Mouse (Mus musculus): ENCODE data around the gene Grk4.

The Grk4 gene

DNA sequence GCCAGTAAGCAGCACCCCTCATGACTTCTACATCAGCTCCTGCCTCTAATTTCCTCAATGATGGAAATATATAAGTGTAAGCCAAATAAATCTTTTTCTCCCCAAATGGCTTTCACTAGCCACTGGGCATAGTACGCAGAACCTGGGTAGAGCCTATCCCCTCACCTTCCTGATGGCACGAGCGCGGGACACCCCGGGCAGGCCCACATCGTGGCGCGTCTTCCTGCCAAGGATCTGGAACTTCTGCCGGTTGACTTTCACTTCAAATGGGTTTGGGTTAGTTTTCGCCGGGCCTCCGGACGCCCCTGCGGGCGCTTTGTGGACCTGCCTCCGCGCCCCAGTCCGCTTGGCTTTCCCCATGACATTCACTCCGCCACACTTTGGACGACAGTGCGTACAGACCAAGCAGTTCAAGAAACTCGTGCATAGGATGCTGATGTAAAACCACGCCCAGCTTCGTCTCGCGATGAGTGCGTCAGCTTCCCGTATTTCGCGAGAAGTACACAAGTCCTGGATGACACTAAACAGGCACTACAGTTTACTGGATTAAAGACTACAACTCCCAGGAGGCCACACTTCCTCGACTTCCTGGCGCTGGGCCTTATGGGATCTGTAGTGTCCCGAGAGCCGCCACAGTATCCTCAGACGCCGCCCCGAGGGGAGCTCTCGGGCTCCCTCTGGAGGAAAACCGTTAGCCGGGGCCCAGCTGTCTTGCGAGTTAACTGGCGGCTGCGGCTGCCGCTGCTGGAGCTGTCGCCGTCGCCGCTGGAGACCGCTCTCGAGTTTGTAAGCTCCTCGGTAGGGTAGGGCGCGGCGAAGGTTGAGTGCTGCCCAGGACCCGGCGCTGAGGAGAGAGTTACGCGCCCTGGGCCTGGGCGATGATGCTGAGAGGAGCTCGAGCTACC, at the start of gene Grk4, which contains the start of gene Nop14:
Gene Grk4, plus strand, starts transcription at position 694 of the 905 bp plus-strand sequence.
Gene Nop14, minus strand, starts transcription at position 463 of the 905 bp plus-strand sequence.
- in situ Hi-C loops (cut with MboI, MseI) = loop anchor here (10.0 kb wide), 1 partner anchor 1015 kb away; no protein-coding TSS in a partner anchor

DNA sequence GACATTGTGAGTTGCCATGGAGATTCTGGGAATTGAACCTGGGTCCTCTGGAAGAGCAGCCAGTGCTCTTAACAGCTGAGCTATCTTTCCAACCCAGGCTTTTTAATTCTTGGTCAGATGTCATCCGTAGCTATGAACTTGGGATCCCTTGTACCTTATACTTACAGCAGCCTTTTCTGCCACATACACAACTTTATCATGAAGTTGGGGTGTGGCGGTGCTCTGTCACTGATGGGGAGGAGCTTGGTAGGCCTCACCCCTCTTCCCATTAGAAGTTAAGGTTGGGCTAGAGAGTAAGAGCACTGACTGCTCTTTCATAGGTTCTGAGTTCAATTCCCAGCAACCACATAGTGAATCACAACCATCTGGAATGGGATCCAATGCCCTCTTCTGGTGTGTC, 27.2 kb upstream of the Grk4 start:
- in situ Hi-C loops (cut with MboI, MseI) = no loop called here

DNA sequence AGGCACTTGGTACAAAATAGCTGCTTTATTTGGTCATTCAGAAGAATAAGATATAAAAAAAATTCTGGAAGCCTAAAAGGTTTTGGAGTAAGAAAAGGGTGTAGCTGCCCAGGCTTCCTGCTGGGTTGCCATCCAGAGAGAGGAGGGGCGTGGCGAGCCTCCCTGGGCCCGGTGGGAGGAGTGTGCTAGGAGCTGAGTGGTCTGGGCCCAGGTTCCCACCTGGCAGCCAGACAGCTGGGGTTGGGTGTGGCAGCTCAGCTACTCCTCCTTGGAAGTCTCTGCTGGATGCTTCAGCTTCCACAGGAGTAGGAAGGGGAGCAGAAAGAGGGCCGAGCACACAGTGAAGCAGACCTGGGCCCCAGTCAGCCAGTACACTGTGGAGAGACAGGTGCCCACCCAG, 26.5 kb upstream of the Grk4 start:
- in situ Hi-C loops (cut with MboI, MseI) = no loop called here

DNA sequence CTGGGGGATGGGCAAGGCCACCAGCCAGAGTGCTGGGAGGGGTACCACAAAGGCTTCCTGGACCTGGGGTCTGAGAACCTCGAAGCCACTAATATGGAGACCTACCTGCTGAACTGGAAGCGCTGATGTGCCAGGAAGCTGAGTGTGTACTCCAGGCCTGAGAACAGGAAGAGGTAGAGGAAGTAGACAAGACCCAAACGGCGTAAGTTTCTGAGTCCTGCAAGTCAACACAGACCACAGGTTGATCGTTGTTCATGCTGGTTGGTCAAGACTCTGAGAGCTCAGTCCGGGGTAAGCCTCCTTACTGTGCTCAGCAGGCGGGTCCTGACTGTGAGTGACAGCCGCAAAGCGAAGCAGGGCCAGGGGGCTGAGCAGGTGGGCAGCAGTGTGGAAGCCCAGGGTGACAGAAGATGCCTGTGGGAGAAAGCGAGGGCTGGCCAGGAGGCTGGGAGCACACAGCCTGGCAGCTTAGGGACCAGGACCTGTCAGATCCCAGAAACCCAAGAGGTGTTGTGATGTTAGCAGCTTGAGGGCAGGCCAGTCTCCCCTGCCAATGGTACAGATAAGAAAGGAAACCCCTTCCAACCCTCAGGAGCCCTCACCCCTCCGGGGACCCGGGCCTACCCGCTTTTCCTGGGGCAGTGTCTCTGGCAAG, 25.3 kb upstream of the Grk4 start:
- in situ Hi-C loops (cut with MboI, MseI) = loop anchor here (5.0 kb wide), 2 partner anchors 88 to 123 kb away; partner anchors contain the start of gene Tnip2

DNA sequence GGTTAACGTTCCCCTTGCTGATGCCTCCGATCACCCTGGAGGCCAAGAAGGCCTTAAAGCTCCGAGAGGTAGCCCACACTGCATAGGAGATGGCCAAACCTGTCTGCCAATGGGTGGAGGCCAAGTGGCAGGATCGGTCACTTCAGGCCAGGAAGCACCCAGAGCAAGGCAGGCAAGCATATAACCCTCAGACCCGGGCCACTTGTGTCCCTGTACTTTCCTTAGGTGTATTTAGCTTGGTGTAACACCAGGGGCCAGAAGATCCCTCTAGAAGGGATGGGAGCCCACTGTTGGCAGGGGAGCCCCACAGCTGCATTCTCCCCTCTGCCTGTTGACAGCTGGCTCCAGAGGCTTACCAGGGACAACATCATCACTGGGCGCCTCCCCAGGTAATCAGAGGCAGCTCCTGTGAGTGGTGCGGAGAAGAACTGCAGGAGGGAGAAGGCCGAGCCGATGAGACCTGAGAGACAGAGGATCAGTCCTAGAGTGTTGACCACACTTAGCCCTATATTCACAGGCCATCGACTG, 24.4 kb upstream of the Grk4 start:
- in situ Hi-C loops (cut with MboI, MseI) = loop anchor here (5.0 kb wide), 2 partner anchors 88 to 123 kb away; partner anchors contain the start of gene Tnip2

DNA sequence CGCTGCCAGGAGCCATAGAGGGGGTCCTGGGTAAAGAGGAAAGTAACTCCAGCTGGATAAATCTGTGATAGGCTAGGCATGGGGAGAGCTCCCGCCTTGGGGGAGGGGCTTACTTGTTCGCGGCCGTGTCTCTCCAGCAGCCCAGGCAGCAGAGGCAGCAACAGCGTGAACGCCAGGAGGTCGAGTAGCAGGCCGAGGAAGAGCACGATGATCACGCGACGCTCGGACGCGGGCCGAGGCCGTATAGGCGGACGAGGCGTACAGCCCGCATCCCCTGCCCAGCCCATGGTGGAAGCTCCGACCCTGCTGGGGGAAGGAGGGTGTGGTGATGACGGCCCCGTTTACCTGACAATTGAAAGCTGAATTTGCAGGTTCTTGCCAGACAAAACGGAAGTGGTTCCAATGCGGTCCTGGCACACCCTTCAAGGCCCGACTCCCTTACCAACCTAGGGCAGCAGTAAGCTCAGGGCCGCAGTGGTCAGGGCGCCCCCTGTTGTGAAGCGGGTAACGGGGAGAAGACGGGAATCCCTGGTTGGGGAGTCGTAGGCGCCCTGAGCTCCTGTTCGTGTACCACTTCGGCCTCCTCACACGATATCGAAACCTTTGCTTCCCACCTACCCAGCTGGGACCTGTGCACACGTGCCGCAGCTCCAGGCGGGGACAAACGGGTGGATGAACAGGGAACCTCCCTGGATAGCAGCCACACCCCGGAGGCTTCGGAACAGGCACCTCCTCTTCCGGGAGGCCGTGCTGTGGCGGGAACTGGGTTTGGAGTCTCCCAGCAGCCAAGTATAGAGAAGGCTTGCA, 23.5 kb upstream of the Grk4 start, which contains the start of gene Mfsd10:
Gene Mfsd10, minus strand, starts transcription at position 732 of the 807 bp plus-strand sequence.
- in situ Hi-C loops (cut with MboI, MseI) = loop anchor here (5.0 kb wide), 2 partner anchors 89 to 124 kb away; partner anchors contain the start of gene Tnip2

DNA sequence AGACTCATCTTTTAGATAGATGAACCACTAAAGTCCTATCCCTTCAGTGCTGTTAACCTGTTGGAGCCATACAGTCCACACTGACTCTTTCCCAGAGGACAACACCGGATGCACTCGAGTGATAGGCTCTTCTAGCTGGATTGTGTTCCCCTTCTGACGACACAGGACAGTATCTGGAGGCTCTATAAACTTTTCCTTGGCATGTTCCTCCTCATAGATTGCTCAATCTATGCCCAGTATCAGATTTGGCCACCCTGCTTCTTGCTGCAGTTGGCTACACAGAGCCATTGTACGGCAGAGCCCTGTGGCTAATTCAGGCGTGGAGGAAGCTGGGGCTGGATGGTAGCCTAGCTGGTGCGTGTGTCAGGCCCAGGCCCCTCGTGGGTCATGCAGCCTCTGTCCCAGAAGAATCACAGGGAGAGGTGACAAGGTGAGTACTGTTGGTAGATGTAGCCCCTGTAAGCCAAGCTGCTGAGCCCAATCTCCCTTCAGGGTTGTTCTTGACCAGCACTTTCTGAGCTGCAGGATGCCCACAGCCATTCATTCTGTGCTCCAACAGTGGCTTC, 22.5 kb upstream of the Grk4 start:
- in situ Hi-C loops (cut with MboI, MseI) = loop anchor here (5.0 kb wide), 2 partner anchors 90 to 125 kb away; partner anchors contain the start of gene Tnip2

DNA sequence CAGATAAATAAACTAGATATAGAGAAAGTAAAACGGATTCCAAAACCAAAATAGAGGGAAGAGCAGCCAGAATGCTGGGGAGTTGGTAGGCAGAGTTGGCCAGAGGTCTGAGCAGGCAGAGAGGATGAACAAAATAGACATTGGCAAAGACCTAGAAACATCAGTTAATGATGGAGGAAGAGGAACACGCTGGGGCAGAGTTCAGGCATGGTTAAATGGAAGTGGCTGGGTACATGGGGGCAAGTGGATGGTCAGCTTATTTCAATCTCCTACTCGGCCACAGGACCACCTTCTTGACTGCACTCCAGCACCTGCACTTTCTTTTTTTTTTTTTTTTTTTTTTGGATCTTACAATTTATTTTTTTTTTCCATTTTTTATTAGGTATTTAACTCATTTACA, 18.2 kb upstream of the Grk4 start:
- in situ Hi-C loops (cut with MboI, MseI) = loop anchor here (10.0 kb wide), 1 partner anchor 287 kb away; no protein-coding TSS in a partner anchor

DNA sequence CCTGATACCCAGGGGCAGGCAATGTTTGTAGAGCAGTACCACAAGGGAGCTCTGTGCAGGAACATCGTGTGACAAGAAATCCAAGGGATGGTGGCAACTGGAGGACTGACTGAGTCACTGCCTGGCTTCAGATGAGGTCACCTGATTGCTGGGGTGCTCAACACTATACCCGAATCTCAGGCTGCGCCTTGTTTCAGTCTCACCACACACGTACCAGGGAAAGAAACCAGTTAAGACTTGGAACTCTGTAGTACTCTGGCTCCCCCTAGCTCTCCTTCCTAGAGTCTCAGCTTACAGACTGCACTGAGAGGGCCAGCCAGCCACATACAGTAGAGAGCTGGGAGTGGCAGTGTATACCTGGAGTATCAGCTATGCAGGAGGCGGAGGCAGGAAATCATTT, 17.2 kb upstream of the Grk4 start:
- in situ Hi-C loops (cut with MboI, MseI) = loop anchor here (10.0 kb wide), 1 partner anchor 288 kb away; no protein-coding TSS in a partner anchor

DNA sequence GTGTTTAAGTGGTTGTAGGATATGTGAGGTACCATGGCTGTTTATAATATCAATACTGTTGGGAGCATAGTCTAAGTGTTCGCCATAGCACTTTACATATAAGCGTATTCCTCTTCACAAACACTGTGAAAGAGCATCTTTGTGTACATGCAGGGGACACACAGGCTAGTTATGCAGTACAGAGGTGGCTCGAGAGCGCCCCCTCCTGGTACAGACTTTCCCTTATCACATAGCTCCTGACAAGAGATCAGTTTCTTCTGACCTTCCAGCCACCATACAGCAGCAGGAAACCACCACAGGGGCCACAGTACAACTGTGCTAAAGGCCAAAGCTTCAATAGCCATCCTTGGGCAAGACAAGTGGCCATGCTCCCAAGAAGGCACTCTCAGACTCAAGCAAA, 12.6 kb upstream of the Grk4 start:
- in situ Hi-C loops (cut with MboI, MseI) = loop anchor here (10.0 kb wide), 1 partner anchor 293 kb away; no protein-coding TSS in a partner anchor

DNA sequence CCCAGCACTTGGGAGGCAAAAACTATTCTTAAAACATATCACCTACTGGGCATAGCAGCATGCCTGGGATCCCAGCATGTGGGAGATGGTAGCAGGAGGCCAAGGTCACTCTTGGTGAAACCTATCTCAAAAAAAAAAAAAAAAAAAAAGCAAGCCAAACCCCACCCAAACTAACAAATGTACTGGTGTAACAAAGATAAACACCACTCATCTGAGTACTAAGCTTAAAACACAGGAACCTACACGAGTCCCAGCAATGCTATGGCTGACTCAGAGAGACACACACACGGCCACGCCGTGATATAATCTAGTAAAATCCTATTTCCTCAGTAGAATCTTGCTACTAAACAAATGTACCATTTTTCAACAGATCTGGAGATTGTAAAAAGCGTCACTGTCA, 7.2 kb upstream of the Grk4 start:
- in situ Hi-C loops (cut with MboI, MseI) = loop anchor here (10.0 kb wide), 1 partner anchor 1008 kb away; no protein-coding TSS in a partner anchor

DNA sequence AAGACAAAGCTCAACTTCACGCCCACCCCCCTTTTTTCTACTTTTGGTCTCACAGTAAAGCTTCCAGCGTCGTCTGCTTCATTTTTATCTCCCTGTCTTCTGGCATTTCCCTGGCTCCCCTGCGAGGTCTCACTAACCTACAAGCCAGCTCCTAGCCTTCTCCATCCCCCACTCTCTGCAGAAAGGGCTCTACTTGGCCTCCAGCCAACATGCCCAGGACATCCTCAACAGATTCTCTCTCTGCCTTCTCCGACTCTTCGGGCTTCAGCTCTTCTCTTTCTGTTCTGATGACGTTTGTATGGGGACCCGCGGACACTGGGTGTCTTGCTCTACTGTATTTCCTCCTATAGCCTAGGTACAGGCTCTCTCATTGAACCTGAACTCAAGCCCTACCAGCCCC, 5.3 kb upstream of the Grk4 start:
- in situ Hi-C loops (cut with MboI, MseI) = loop anchor here (10.0 kb wide), 1 partner anchor 1010 kb away; no protein-coding TSS in a partner anchor

DNA sequence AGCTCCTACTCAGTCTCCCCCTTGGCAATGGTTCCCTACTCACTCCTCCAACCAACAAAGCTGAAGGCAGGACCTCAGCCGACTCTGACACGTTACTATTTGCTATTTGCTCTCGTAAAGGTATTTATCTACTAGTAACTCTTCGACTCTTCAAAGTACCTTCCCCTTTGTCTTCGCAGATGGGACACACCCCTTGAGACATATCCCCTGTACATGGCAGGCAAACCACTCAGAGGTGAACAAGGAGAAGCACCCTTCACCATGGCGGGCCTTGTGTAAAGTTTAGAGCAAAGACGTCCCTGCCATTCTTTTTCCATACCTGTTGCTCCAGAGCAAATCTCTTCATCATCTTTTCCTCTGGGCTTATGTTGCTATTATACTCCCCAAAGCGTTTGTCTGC, 2.6 kb upstream of the Grk4 start:
- in situ Hi-C loops (cut with MboI, MseI) = loop anchor here (10.0 kb wide), 1 partner anchor 1013 kb away; no protein-coding TSS in a partner anchor

DNA sequence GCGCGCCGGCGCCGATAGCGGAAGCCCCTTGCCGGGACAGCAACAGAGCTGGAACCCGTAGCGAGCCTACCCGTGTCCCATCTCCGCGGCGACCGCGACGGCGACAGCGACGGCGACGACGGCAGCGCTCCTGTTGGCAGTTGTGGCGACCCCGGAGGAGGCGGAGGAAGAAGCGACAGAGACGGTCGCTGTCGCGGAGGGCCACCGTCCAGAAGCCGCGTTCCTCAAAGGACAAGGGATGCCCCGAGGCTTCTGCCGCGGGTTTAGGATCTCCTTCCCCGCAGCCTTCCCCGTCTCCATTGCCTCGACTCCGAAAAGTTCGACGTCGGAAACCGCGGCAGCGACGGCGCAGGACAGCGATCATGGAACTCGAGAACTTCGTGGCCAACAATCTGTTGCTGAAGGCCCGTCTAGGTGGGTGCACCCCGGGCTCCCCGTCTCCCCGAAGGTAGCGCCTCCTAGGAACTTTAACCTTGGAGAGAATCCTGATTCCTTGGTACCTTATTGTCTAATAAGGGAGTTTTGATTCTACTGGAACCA, 482 bp downstream of the Grk4 start:
- in situ Hi-C loops (cut with MboI, MseI) = no loop called here

DNA sequence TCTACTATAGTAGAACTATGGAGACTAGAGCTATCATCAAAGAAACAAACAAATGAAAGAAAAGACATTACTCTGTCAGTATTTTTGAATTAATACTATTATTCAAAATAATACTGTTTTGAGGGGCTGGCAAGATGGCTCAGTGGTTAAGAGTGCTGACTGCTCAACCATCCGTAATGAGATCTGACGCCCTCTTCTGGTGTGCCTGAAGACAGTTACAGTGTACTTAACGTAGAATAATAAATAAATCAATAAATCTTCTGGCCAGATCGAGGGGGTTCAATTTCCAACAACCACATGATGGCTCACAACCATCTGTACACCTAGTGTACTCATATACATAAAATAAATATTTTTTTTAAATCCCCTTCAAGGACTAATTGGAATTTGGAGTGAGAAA, 1.7 kb downstream of the Grk4 start:
- in situ Hi-C loops (cut with MboI, MseI) = no loop called here

DNA sequence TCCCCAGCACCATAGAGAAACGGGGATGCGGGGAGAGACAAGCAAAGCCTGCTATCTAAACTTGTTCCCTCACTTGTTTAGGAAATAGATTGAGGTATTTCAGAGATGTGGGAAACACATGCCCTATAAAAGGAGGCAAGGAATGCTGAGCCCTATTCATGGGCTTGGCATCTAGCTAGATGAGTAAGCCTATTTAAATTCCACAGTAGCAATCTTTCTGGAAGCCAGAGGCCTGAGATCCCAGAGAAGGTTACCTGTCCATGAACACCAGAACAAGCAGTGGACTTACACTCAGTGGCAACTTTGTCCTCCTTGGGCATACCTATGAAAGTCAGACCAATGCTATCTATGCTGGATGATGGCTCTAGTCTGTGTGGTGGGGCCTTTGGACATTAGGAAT, 3.1 kb downstream of the Grk4 start:
- in situ Hi-C loops (cut with MboI, MseI) = no loop called here

DNA sequence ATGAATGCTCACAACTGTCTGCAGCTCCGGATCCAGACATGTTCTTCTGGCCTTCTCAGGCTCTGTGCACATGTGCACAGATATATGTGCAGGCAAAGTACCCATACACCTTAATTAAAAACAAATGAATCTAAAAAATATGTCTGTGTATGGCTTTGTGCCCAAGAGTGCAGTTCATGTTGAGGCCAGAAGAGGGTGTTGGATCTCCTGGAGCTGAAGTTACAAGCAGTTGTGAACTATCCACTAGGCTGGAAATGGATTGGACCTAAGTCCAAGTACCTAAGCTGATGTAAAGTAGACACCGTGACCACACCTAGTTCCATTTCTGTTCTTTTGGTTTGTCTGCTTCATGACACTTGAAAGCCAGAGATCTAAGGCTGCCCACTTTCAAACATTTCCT, 9.3 kb downstream of the Grk4 start:
- in situ Hi-C loops (cut with MboI, MseI) = no loop called here

DNA sequence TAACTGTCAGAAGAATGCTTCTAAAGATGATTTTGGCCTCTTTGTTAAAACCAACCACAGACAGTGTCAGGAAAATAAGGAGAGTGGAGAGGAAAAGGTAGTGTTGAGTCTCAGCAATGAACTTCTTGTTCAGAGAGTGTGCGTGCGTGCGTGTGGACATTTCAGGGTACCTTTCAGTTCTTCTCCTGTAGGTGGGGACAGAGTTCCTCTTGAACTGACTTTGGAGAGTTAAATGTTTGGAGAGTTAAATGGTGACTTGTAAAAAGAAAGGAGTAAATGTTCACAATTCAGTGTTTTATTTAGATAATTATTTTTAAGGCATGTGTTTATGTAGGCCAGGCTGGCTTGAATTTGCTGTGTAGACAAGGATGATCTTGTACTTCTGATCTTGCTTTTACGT, 10.1 kb downstream of the Grk4 start:
- in situ Hi-C loops (cut with MboI, MseI) = no loop called here

DNA sequence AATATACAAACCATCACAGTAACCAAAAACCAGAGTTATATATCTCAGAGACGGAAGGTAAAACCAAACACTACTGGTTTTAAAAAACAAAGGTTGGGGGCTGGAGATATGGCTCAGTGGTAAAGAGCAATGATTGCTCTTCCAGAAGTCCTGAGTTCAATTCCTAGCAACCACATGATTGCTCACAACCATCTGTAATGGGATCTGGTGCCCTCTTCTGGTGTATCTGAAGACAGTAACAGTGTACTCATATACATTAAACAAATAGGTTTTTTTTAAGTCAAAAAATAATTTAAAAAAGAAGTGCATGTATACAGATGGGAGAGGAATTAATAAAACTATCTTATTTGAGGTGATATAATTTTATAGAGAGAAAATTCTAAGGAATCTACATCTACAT, 29.7 kb downstream of the Grk4 start:
- in situ Hi-C loops (cut with MboI, MseI) = no loop called here

DNA sequence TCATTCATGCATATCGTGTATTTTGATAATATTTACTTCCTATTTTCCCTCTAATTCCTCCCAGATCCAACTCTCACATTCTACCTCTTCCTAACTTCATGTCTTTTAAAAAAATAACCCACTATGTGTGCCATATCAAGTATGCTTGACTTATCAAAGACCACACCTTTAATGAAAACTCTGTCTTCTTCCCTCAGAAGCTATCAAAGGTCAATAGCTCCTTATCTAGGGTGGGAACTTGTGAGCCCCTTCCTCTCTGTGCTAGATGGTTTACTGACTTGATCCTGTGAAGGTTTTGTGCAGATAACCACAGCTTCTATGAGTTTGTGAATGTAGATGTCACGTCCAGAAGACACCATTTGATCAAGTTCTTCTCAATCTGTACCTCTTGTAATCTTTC, 32.6 kb downstream of the Grk4 start:
- in situ Hi-C loops (cut with MboI, MseI) = no loop called here

Data from T-helper 1 cell (primary cell).